Mouse (Mus musculus) urinary bladder, postnatal 10 days (tissue): ENCODE data around the gene Dolk.

Experiments
- DNase-seq: peaks from one replicate; pipeline ENCODE4 v3.0.0; 2022; ENCODE audit warnings: low spot score

Dolk gene

DNA sequence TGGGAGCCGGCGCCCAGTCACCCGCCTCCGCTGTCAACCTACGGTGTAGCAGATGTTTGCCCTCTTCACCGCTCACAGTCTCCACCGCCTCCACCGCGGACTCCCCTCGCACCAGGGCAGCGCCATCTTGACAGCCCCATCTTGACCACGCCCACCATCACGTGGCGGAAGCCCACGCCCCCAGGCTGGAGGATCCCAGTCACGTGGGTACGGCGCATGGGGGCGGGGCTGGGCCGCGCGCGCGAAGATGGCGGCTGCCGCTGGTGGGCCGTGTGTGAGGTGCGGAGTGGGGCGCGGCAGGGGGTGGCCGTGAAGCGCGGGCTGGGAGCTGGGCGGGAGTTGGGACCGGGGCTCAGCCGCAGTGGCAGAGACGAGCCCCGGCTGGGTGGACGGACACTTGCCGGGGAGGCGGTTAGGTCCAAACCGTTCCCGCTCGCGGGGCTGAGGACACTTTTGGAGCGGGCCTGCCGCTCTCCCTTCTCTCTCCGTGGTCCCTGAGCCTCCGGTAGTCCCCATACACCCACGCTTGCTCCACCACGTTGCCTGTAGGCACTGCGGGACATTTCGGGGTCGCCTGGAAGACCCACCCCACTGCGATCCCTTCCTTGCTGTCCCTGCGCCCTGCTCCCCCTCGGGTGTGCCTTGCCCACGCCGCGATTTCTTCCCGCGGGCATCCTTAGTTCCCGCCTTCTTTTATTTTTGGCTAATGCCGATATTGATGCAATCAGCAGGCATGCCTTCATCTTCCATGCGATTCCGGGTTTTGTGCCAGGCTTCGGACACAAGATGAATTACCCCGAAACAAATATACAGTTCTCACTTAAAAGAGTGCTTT lies at the start of gene Dolk, which contains the start of gene Nup188:
Gene Dolk (minus strand): TSS at position 143 of the 835 bp plus-strand sequence.
Gene Nup188 (plus strand): TSS at position 206 of the 835 bp plus-strand sequence.
- peak; percentile 92 for DNase-seq

DNA sequence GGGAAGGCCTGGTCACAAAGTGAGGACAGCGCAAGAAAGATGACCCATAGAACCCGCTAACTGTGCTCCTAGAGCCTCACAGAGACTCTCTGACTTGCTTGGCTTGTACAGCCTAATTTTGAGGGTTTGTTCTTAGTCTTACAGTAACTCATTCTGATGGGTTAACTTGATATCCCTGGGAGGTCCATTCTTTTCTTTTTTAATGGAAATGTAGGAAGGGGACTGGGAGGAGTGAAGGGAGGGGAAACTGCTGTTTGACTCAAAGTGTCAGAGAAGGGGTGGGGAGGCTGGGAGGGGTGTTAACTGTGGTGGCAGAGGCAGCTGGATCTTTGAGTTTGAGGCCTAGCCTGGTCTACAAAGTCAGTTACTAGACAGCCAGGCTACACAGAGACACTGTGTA lies 49.2 kb upstream of the Dolk start:
- no peak for DNase-seq

DNA sequence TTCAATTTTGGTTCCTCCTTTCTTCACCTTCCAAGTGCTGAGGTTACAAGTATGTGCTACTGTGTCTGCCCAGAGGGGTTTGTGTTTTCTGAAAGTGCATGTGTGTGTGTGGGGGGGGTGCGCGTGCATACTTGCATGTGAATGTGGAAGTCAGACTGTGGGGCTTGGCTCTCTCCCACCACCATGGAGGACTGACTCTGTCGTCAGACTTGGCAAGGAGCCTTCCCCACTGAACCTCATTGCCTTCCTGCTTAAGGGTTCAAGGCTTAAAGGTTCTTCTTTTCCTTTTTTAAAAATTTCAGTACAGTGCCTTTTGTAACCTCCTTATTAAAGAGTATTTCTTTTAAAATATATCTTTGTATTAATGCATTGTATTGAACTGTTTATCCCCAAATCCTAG lies 42.7 kb upstream of the Dolk start:
- no peak for DNase-seq

DNA sequence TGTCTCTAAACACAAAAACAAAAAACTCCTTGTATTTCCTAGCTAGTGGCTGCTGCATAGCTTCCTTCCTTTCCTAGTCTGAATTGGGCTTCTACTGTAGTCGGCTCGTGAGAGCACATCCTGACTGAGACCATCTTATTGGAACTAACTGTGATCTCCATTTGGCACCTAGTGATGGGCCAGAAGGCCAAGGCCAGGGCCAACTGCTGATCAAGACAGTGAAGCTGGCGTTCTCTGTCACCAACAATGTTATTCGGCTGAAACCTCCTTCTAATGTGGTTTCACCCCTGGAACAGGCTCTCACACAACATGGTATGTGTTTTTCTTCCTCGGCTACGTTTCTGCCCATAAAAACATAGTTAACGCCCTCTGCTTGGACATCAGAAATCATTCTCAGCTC lies 41.1 kb upstream of the Dolk start:
- no peak for DNase-seq

DNA sequence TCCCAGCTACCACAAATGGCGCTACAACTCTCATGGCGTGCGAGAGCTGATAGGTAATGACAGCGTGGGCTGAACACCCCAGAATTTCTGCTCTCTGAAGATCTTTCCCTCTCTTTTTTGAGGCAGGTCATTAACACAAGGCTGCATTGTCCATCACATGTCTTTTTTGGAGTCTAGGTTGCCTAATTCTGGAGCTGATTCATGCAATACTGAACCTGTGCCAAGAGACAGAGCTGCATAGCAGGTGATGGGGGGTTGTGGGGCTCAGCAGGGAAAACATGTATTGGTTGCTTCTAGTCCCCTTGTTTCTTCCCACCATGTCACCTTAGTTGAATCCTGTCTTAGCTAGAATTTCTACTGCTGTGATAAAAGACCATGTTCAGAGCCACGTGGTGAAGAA lies 39.2 kb upstream of the Dolk start:
- no peak for DNase-seq

DNA sequence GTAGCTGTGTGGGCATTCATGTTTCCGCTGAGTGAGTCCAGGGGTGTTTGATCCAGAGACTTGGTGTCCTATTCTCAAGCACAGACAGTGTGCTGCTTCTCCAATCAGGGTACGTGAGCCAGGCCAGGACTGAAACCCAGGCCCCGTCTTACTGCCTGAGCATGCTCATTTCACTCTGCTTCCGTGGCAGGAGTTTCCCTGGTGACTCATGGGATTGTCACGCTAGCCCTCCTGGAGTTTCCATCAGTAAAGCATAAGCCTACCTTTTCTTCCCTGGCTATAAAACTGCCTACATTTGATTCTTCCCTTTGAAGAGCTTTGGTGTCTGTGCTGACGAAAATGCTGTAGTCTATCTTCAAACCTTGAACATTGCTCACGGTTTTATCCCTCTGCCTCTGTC lies 37.0 kb upstream of the Dolk start:
- DNase-seq, result no peak

DNA sequence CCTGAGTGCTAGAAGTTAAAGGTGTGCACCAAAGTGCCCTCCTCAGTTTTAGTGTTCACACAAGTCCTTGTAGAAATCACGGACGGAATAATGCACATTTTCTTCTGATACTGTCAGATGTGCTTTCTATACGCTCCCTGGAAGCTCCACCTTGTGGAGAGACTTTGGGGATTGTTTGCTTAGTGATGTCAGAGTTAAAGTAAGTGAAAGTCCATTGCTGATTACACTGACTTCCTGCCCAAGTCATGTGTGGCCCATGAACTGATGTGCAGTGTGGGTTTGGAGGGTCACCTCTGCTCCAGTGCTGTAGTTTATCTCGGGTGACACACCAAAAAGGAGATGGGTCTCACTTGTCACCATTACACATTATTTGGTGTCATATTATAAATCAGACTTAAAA lies 33.1 kb upstream of the Dolk start:
- no peak for DNase-seq

DNA sequence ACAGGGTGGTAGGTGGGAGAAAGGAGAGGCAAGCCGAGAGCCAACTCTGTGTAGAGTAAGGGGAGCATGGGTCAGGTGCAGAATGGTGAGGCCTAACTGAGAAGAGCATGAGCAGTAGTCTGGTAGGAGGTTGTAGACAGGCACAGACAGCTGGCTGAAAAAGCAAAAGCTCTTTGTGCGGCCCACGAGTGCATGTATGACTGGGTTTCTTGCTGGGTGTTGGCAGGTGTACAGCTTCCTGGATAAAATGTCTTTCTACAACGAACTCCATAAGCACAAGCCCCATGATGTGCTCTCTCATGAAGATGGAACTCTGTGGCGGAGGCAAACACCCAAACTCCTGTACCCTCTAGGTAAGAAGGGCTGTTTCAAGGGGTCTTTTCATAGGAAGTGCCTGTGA lies 30.8 kb upstream of the Dolk start:
- no peak for DNase-seq

DNA sequence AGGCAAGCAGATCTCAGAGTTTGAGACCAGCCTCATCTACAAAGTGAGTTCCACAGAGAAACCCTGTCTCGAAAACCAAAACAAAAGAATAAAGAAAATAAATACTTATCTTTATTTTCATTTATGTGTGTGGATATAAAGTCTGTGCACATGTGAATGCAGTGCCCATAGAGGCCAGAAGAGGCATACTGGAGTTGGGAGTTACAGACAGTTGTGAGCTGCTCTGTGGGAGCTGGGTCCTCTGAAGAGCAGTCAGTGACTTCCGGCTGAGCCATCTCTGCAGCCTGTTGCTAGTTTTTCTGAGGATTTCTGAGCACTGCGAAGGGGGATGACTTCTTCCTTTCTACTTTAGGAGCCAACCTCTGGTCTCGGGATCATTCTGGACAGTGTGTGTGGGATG lies 30.0 kb upstream of the Dolk start:
- DNase-seq, result no peak

DNA sequence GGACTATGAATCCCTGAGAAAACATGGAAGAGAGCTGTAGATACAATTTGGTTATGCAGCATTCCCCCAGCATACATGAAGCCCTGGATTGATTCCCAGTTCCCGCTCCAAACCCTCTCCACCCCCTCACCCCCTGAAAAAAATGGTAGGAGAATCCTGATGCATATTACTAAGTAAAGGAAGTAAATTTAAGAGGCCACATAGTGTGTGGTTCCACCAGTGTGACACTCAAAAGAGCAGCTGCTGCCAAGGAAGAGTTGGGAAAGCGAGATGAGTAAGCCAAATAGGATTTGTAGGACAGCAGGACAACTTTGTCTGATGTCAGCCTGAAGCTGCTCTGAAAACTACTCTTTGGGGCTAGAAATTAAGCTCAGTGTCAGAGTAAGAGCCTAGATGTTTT lies 25.3 kb upstream of the Dolk start:
- no peak for DNase-seq

DNA sequence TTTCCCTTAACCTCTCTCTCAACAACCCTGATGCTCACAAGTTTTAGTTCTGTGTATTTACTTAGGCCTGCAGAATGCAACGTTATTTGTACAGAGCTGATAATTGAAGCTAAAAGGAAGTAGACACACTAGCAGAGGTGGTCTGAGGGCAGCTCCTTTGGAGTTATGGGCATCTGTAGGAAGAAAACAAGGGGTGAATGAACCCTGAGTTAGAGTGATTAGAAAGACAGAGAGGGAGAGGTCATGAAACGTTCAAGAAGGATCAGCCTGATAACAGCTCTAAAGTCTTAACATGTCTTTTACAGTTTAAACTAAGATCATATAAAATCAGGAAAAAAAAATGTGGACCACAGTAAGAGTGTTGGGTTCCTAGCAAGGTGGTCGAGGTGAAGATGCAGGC lies 23.2 kb upstream of the Dolk start:
- no peak for DNase-seq

DNA sequence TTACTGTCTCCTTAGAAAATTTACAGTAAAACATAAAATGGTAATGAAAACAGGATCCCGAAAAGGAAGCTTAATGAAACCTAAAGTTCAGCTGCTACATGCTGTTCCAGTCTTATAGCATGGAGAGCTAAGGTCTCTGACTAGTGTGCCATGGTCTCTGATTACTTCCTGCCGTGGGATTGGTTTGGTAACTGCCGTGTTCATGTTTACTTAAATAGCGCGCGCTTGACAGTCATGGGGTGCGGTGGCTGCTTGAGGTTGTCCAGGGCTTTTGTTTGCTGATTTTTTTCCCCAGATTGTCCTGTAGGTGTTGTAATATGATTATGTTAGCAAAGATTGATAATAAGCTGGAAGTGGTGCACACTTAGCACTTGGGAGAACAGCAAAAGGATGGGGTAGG lies 20.0 kb upstream of the Dolk start:
- no peak for DNase-seq

DNA sequence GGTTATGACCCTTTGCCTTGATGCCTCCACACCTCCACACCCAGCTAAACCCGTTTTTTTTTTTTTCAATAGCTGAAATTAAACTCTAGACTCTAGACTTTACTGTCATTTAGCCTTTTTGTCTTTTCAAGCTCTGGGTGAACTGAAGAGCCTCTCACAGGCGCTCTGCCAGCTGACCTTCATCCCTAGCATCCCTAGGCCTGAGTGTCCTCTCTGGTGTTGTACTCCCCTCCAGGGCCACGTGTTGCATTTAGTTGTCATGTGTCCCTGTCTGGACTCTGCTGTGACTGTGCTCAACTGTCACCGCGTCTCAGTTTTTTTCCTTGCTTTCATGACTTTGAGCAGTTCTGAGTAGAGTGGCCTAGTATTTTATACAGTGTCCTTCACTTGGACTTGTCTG lies 13.8 kb upstream of the Dolk start:
- DNase-seq, result no peak

DNA sequence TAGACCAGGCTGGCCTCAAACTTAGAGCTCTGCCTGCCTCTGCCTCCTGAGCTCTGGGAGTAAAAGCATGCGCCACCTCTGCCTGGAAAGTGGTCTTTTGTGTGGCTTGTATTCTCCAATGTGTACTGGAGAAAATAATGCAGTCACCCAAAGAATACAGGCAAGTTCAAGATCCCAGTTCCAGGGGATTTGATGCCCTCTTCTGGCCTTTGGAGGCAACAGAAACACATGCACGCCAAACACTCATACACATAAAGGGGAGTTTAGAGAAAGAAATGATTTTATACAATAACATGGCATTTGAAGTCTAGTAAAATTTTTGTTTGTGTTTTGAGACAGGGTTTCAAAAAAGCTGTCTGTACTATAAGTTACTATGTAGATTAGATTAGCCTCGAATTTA lies 13.4 kb upstream of the Dolk start:
- DNase-seq, result no peak

DNA sequence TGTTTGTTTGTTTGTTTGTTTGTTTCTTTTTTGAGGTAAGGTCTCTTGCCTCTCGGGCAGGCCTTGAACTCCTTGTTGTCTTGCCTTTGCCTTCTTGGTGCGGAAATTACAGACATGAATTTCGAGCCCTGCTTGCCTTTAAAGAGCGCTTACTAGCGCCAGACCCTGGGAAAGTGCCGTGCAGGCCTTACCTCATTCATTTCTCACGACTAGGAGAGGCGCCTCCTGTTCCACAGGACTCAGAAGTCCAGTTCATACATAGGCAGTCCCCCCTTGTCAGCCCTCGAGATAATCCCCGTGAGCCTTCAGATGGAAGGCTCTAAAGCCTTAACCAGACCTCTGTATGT lies 866 bp upstream of the Dolk start:
- DNase-seq, result no peak

DNA sequence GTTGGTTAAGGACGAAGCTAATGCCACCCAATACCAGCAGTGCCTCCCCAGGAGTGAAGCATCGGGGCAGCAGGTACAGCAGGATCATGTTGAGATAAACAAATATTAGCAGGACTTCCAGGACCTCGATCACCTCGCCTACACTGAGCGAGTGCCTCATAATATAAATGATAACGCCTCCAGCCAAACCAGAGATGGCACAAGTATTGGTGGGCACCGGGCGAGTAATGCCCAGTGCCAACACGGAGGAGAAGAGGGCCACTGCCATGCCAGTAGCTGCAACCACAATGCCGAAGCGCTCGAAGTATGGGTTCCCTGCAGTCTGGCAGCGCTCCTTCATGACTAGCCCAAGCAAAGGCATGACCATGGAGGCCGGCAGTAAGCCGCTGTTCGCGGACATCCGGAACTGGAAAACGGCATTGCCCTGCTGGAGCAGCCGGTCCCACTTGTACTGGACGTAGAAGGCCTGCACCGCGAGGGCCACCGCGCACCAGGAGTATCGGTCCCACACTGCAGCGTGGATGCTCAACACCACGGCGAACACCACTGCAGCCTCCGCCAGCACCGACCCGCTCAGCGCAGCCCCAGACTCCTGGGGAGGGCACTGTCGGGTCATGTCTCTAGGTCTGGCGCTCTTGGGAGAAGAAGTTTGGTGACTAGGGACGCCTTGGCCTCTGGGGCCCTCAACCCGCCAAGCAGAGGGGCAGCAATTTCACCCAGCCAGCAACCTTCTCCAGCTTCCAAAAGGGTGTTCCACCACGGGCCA lies 535 bp downstream of the Dolk start:
- no peak for DNase-seq

DNA sequence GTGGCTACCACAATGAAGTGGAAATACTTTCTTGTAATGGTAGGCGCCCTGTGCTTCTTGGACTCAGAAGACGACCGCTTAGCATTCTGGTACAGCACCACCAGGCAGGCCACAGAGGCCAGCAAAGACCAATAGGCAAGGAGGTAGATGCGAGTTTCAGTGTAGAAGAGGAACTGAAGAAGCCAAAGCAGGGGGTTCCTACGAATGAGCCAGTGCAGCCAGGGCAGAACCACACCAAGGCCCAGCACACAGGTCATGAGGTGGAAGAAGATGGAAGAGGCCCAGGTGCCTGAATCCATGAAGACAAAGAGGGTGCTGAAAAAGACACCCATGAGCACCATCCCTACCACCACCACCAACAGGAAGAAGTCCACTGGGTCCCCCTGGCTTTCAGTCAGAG lies 1.1 kb downstream of the Dolk start:
- no peak for DNase-seq

DNA sequence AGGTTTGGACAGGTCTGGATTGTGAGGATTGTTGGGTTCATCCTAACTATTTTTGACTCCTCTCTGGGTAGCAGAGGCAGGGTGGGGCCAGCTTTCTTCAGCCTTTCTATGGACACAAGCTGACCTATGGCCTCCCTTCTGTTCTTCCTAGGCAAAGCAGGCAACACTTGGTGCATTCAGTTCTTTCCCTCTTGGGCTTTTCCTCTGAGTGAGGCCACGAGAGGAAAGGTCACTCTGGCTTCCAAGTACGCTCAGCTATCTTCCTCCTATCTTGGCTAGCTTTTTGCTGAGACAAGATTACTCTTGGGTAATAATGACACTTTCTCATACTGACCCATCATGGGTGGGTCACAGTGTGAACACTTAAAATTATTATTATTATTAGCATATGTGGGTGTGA lies 2.9 kb downstream of the Dolk start:
- no peak for DNase-seq

DNA sequence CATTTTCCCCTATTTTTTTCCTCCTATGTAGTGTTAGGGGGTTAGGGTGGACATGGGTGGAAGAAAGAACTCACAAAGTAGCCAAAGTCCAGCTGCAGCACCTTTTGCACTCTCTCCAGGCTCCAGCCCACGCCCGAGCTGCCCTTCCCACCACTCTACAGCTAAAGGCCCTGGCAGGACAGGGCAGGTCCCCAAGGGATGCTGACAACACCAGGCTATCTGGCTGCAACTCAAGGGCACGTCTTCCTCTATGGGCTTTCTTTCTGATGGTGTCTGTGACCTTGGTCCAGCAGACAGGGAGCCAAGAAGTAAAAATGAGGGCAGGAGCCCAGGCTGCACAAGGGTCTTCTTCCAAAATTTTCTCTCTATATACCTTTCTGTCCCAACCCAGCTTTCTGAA lies 4.5 kb downstream of the Dolk start:
- no peak for DNase-seq

DNA sequence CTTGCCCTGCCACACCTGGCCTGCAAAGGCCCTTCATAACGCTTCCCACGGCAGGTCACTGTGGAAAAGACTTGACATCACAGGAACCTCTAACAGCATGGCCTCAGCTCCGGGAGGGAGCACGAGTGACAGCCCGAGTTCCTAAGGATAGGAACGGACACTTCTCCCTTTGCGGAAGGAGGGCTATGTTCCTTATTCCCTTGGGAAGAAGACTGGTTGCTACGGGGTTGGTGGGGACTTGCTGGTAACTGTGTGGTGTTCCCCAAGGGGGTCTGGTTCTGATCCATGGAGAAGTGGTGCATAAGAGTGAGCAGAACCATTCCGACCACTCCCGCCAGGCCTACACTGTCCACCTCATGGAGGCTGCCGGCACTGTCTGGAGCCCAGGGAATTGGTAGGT lies 5.4 kb downstream of the Dolk start, which contains the start of gene Gm28038:
Gene Gm28038 (plus strand): TSS at position 301 of the 400 bp plus-strand sequence.
- no peak for DNase-seq

DNA sequence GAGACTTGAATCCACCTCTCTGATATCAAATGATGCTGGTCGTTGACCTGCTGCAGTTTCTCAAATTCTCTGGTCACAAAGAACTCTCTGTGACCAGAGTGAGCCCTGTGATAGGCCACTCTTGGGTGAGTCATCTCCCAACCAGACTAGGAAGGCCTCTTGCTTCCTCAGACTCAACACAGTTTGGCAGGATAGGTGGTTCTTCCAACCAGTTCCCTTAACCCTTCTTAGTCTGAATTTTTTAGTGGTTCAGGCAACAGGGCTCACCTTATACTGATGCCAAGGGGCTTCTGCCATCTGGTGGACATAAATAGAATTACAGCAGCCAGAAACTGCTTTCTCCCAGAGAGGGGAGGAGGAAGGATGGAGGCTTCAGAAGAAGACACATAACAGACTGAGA lies 16.0 kb downstream of the Dolk start:
- no peak for DNase-seq

DNA sequence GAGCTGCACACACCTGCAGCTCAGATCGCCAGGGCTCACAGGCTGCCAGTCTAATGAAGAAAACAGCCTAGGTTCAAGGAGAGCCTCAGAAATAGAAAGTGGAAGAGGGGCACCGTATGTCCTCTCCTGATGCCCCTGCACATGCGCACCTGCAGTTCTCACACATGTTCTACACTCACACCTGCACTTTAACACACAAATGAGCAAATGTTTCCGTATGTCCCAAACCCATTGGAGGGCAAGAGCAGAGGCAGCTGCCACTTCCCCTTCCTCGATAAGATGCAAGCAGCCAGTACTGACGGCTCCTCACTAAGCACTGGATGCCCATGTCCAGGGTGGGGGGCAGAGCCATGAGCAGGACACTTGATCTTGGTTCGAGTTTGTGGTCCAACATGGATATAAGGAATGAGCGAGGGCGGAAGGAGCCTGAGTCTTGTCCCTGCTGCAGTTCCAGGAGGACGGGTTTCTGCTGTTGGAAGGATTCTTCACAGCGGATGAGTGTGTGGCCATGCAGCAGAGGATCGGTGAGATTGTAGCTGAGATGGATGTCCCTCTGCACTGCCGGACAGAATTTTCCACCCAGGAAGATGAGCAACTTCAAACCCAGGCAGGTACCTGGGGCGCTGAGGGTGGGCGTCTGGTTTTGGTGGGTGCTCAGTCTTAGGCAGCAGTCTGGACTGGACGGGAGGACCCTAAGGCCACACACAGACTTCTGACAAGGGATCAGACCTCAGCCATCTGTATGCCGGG lies 16.7 kb downstream of the Dolk start:
- DNase-seq, result no peak

DNA sequence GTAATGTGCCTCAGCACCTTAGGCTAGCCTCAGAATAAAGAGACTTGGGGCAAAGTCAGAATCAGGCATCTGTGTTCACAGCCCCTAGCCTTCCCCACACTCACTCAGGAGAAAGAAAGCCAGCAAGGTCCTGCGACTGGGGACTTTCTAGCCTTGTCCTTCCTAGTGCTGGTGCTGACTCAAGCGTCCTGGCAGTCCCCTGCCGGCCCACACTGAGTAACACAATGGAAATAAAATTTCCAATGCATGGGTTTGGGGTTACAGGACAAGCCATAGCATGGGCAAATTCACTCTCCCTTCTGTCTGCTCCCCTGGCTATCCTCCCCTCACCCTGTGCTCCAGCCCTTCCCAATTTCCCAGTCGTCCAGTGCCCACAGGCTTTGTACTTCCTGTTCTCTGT lies 17.8 kb downstream of the Dolk start:
- DNase-seq, result no peak
